Mouse (Mus musculus): ENCODE results near the gene Olfr887.

The Olfr887 gene

DNA sequence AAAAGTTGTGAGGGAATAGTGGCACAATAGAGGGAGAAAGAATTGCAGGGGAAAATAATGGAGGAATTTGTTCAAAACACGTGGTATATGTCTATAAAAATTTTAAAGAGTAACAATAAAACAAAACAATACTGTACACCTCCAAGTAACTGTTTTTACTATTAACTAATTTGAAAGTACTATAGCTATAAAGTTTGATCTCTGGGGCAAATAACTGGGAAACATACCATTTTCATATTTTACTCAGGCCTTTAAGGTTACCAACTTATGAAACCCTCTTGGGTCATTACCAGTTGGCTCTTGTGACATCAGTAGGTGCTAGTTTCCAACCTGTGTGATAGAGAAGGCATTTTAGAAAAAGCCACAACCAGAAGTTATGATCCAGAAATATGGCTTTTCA is at the start of gene Olfr887:
Olfr887 (plus strand) TSS at position 301 of the 400 bp plus-strand sequence.
- no peak for DNase-seq

DNA sequence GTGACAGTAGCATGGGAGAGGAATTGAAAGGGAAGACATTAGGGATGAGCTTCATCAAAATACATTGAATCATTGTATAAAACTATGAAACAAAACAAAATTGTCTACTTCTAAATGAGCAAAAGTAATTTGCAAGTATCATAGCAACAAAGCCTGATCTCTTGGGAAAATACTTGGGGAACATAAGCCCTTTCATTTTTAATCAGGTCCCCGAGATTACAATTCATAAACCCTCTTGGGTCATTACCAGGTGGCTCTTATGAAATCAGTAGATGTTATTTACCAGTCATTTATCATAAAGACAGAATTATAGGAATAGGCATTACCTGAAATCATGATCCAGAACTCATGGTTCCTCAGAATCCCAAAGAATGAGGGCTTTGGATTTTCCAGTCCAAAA is 37.6 kb upstream of the Olfr887 start, which contains the start of gene Olfr884:
Olfr884 (plus strand) TSS at position 301 of the 400 bp plus-strand sequence.
- no peak for DNase-seq

DNA sequence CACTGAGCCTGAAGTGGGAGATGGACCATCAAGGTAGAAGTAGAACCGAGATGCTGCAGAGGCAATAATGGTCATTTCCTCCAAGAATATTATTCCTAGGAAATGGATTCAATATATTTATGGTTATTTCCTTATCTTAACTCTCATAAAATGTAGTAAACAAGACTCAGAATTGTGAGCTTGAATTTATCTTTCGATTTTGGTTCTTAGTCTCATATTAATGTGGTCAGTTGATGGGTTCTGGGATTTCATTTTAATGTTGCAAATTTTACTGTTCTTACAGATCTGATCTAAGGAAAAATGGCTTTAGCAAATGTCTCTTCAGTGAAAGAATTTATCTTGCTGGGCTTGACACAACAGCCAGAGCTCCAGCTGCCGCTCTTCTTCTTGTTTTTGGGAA is 22.9 kb upstream of the Olfr887 start, which contains the start of gene Olfr885:
Olfr885 (plus strand) TSS at position 301 of the 400 bp plus-strand sequence.
- no peak for DNase-seq

DNA sequence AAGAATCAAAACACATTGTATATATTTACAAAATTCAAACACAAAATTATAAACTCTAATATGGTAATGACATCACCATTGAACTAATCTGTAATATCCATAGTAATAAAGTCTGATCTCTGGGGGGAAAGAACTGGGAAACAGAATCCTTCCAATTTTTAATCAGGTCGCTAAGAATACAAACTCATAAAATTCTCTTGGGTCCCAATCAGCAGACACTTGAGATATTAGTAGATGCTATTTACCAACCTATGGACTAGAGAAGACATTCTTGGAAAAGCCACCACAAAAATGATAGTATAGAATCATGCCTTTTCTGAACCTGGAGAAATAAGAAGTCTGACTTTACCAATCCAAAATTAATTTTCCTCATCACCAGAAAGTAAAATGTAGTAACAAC is 24.0 kb downstream of the Olfr887 start, which contains the start of gene Olfr888:
Olfr888 (plus strand) TSS at position 301 of the 400 bp plus-strand sequence.
- DNase-seq = no peak

DNA sequence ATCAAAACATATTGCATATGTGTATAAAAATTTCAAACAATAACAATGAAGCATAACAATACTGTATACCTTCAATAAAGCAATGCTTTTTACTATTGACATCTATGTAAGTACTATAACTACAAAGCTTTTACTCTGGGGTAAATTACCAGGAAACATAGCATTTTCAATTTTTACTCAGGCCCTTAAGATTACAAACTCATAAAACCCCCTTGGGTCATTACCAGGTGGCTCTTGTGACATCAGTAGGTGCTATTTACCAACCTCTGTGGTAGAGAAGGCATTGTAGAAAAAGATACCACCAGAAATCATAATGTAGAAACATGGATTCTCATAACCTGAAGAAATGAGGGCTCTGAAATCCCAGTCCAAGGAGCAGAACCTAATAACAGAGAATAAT is 31.0 kb downstream of the Olfr887 start, which contains the start of gene Olfr889:
Olfr889 (plus strand) TSS at position 301 of the 400 bp plus-strand sequence.
- DNase-seq = no peak
